Mouse (Mus musculus) C2C12 (cell line): ENCODE results near the gene Map7. TPM values are rescaled to one million over a fixed set of nuclear protein-coding genes. Genes with fewer than 3 reads are reported as not detected.

Experiments
- H3K27me3 ChIP-seq: one replicate; pipeline ENCODE4 v1.6.1; 2011; ENCODE audit not compliant: control insufficient read depth, insufficient read depth, insufficient read length
- H3K36me3 ChIP-seq: one replicate; pipeline ENCODE4 v1.6.1; 2011; ENCODE audit not compliant: control insufficient read depth, insufficient read depth
- H3K4me3 ChIP-seq: one replicate; pipeline ENCODE4 v1.5.1; 2011; ENCODE audit warnings: mild to moderate bottlenecking, control low read depth; ENCODE audit not compliant: poor library complexity, insufficient read depth, severe bottlenecking
- H3K79me2 ChIP-seq: one replicate; pipeline ENCODE4 v1.6.1; 2011; ENCODE audit not compliant: control insufficient read depth, insufficient read depth
- H3K79me3 ChIP-seq: one replicate; pipeline ENCODE4 v1.6.1; 2011; ENCODE audit warnings: low read depth, control low read depth
- H3ac ChIP-seq: one replicate; pipeline ENCODE3; 2011; ENCODE audit warnings: low read depth; ENCODE audit not compliant: control insufficient read depth, insufficient read length
- CEBPB ChIP-seq: IDR thresholded peaks from one replicate; pipeline ENCODE4 v1.6.1; 2011; ENCODE audit warnings: low read depth, mild to moderate bottlenecking, control low read depth, moderate library complexity
- CTCF ChIP-seq: IDR thresholded peaks from one replicate; pipeline ENCODE4 v1.5.1; 2011; ENCODE audit not compliant: control insufficient read depth, insufficient read depth, insufficient read length
- FOSL1 ChIP-seq: IDR thresholded peaks from one replicate; pipeline ENCODE4 v1.8.0; 2011; ENCODE audit warnings: mild to moderate bottlenecking, low read length; ENCODE audit not compliant: poor library complexity, insufficient read depth, severe bottlenecking
- MAX ChIP-seq: IDR thresholded peaks from one replicate; pipeline ENCODE4 v1.6.1; 2011; ENCODE audit warnings: mild to moderate bottlenecking, control low read depth
- MYOD1 ChIP-seq: IDR thresholded peaks from one replicate; pipeline ENCODE4 v1.6.1; 2011; ENCODE audit warnings: low read depth; ENCODE audit not compliant: control insufficient read depth, insufficient read length
- MYOG ChIP-seq: IDR thresholded peaks from one replicate; pipeline ENCODE4 v1.6.1; 2011; ENCODE audit not compliant: control insufficient read depth, insufficient read length; ENCODE audit errors: extremely low read depth
- USF1 ChIP-seq: IDR thresholded peaks from one replicate; pipeline ENCODE4 v1.6.1; 2011; ENCODE audit warnings: low read depth, mild to moderate bottlenecking, control low read depth, moderate library complexity
- polyA plus RNA-seq: library from polyadenylated mRNA; unstranded; fragments of >200 nt; fragmentation: generic; extraction: Trizol; gene quantifications from one replicate; pipeline ENCODE4 v1.2.1, GENCODE M21; 2012; ENCODE audit warnings: missing spikeins

Map7 gene
- polyA plus RNA-seq, 1 experiment = 0.12 TPM

DNA sequence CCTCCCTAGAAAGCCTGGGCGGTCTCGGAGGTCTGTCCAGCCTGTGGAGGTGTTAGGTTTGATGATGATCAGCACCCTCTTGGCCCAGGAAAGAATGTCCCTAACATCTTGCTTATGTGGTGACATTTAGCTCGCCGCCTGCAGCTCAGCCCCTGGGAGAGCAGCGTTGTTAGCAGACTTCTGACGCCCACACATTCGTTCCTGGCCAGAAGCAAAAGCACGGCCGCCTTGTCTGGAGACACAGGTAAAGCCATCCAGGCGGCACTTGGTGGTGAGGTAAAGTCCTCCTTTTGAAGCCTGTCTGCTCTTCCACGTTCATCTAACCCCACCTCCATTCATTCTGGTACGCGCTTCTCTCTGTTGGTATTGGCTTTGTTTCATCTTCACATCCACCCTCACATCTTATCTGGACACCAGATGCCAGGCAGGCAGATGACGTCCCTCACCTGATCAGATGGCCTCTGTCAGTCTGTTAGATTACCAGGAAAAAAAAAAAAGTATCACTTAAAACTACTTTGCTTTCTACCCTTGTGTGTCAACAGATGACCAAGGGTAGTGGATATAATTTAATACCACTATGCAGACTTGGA, 108.9 kb downstream of the Map7 start:
- no peaks in the 10 kb centered on the region for H3K36me3 ChIP-seq
- no peaks in the 10 kb centered on the region for H3K79me3 ChIP-seq
- TF ChIP-seq CEBPB (no peak), FOSL1 (no peak), MAX (no peak), MYOD1 (no peak)
- H3K79me2 ChIP-seq = no peaks in the 10 kb centered on the region
- no peak overlapping the region for H3ac ChIP-seq
- no peak overlapping the region for H3K4me3 ChIP-seq
- peaks cover 17% of the 10 kb centered on the region for H3K27me3 ChIP-seq

DNA sequence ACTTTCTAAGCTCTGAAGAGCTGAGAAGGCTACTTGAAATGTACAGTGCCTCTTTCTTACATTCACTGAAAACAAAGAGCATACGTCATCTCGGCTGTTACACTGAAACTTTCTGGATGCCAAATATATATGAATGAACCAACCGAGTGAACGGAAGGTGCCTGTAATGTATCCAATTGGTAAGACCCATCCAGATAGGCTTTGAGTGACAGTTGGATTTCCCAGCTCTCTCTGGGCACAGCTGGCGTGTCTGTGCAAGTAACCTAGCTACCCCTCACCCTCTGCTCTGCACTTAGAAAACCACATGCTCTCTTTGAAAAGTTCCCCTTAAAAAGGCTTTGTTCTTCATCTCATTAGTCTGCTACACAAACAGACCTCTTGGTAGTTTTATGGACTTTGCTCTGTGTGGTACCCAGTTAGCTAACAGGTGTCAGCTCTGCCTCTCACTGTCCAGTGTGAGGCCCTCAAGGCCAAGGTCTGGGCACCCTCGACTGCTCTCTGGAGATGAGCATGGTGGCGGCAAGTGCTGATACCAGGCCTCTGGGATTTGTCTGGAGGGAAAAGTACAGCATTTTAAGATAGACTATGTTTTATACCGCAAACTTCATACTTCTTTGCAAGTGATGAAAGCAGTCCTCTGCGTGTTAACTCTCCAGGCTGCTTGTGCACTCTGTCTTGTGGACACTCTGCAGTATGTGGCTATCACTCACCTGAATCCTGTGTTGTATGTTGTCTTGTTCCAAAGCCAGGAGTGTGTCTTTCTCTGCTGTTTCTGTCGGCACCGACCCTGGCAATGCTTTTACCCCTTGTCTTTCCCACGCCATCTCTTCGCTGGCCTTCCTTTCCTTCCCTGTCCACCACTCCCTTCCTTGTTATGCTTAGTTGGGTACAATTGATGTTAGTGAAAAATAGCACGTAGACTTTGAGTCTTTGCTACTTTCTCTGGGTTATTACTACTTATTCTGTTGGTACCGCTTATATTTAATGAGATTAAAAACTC, 109.8 kb downstream of the Map7 start:
- Histone ChIP-seq H3K79me3 (no peaks in the 10 kb centered on the region), H3K79me2 (no peaks in the 10 kb centered on the region), H3ac (no peak overlapping the region), H3K27me3 (peaks cover 10% of the 10 kb centered on the region), H3K36me3 (no peaks in the 10 kb centered on the region), H3K4me3 (no peak overlapping the region)
- TF ChIP-seq MYOD1 (no peak), CTCF (no peak), MYOG (no peak), CEBPB (no peak), FOSL1 (no peak)

DNA sequence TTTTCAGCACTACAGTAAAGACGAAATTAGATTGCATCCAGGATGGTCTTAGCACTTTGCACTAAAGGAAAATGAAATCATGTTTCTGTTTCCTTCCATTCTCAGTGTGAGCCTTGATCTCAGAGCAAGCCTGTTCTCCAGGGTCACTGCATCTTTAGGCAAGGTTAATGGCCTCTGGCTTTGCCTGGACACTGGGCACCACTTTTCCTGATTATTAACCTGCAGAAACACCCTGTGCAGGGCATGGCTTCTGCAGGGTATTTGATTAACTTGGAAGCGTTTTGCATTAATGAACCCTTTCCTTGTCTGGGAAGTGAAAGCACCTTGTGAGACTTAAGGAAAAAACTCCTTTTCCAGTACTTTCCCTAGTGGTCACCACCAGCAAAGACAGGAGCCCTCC, 111.2 kb downstream of the Map7 start:
- H3ac ChIP-seq = no peak overlapping the region
- no peaks in the 10 kb centered on the region for H3K79me3 ChIP-seq
- no peaks in the 10 kb centered on the region for H3K79me2 ChIP-seq
- peaks cover 7% of the 10 kb centered on the region for H3K27me3 ChIP-seq
- H3K4me3 ChIP-seq = no peak overlapping the region
- no peak for TF ChIP-seq FOSL1
- no peak for TF ChIP-seq CTCF
- TF ChIP-seq USF1 = no peak
- no peak for TF ChIP-seq MYOD1
- TF ChIP-seq MAX = no peak
- no peak for TF ChIP-seq CEBPB
- no peak for TF ChIP-seq MYOG
- H3K36me3 ChIP-seq = no peaks in the 10 kb centered on the region

DNA sequence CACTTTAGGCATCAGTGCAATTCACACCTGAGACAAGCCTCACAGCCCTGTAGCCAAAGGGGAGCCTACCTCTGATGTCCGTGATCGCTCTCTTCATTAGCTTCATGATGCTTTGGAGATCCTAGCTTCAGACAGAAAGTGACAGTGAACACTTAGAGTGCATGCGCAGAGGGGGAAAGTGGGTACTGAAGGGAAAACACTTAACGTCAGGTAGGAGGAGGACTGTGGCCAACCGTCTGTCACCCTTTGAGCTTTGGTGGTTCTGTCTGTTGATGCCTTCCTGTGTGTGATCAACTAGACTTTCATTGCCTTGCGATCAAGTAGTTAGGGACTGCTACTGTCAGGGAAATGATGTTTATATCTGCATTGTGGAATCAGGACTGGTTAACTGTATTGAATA, 114.6 kb downstream of the Map7 start:
- H3ac ChIP-seq = no peak overlapping the region
- H3K79me2 ChIP-seq = no peaks in the 10 kb centered on the region
- H3K27me3 ChIP-seq = no peaks in the 10 kb centered on the region
- no peaks in the 10 kb centered on the region for H3K79me3 ChIP-seq
- no peak overlapping the region for H3K4me3 ChIP-seq
- no peaks in the 10 kb centered on the region for H3K36me3 ChIP-seq
- TF ChIP-seq MAX (no peak), MYOD1 (no peak), FOSL1 (no peak), CEBPB (no peak), USF1 (no peak), CTCF (no peak), MYOG (no peak)

DNA sequence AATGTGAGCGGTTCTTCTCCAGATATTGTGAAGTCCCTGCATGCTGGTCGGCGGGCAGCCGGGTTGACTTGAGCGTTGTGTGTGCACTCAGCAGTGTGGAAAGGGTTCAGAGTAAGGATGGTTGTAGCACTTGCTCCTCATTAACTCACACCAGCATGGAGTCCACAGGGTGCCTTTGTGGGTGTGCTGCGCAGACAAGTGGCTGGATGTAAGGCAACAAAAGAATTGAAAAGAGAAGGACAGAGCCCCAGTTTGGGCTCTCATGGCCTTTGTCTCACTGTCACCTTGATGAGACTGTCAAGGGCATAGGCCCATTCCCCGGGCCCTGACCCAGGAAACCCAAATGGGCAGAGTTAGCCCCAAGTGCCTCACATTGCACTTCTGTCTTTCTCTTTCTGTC, 116.2 kb downstream of the Map7 start:
- TF ChIP-seq MYOD1 (no peak), CTCF (no peak)
- Histone ChIP-seq H3ac (no peak overlapping the region), H3K4me3 (no peak overlapping the region), H3K79me3 (no peaks in the 10 kb centered on the region), H3K27me3 (no peaks in the 10 kb centered on the region), H3K36me3 (no peaks in the 10 kb centered on the region), H3K79me2 (no peaks in the 10 kb centered on the region)

DNA sequence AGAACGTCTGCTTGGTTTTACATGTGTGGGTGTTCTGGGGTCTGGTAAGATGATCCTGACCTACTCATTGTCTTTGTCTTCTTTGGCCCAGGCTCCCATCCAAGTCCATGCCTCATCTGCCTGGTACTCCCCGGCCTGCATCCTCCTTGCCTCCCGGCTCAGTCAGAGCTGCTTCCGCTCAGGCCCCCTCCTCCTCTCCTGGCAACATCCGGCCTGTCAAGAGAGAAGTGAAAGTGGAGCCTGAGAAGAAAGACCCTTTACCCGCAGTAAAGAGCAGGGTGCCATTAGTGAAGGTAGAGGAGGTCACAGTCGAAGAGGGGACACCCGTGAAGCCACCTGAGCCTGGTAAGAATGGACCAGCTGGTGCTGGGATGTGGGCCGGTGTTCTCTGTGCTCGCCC, 118.8 kb downstream of the Map7 start:
- Histone ChIP-seq H3K79me3 (no peaks in the 10 kb centered on the region), H3ac (no peak overlapping the region), H3K36me3 (no peaks in the 10 kb centered on the region), H3K4me3 (no peak overlapping the region), H3K27me3 (no peaks in the 10 kb centered on the region), H3K79me2 (no peaks in the 10 kb centered on the region)
- no peak for TF ChIP-seq CTCF
- TF ChIP-seq MYOD1 = no peak
- no peak for TF ChIP-seq FOSL1
- no peak for TF ChIP-seq MAX
- no peak for TF ChIP-seq MYOG
- TF ChIP-seq CEBPB = no peak
- TF ChIP-seq USF1 = no peak
